Mouse (Mus musculus) heart, adult 2 months (tissue): ENCODE measurements around the gene C130074G19Rik. TPM values are rescaled to one million over a fixed set of nuclear protein-coding genes. Genes with fewer than 3 reads are reported as not detected.

Experiments
- DNase-seq, 2 experiments: peaks; one replicate each; pipeline ENCODE4 v3.0.0; 2021
- H3K27ac ChIP-seq: fragments of 200-600 bp; 2 replicates; pipeline ENCODE4 v1.8.1; 2022
- H3K27me3 ChIP-seq: fragments of 200-500 bp; 2 replicates; pipeline ENCODE4 v1.6.1; 2012; ENCODE audit warnings: mild to moderate bottlenecking, low read length, inconsistent platforms, mixed read lengths; ENCODE audit not compliant: control insufficient read depth, insufficient read depth
- H3K36me3 ChIP-seq: fragments of 200-500 bp; 2 replicates; pipeline ENCODE4 v1.6.1; 2012; ENCODE audit warnings: low read length, inconsistent platforms; ENCODE audit not compliant: control insufficient read depth, insufficient read depth
- H3K4me1 ChIP-seq: fragments of 200-500 bp; 2 replicates; pipeline ENCODE4 v1.6.1; 2011; ENCODE audit warnings: low read length; ENCODE audit not compliant: control insufficient read depth, insufficient read depth
- H3K4me3 ChIP-seq: fragments of 200-600 bp; 2 replicates; pipeline ENCODE4 v1.8.1; 2022
- H3K79me2 ChIP-seq: fragments of 200-500 bp; replicated peaks from 2 replicates; pipeline ENCODE4 v1.6.1; 2012; ENCODE audit warnings: mild to moderate bottlenecking, inconsistent platforms, low read length, moderate library complexity, mixed read lengths; ENCODE audit not compliant: control insufficient read depth, insufficient read depth
- H3K9ac ChIP-seq: fragments of 200-500 bp; 2 replicates; pipeline ENCODE4 v1.6.1; 2012; ENCODE audit warnings: low read depth, mild to moderate bottlenecking, control low read depth, inconsistent platforms, low read length, mixed read lengths
- CTCF ChIP-seq: fragments of 200-600 bp; IDR thresholded peaks from 2 replicates; pipeline ENCODE4 v1.8.1; 2022; ENCODE audit warnings: antibody characterized with exemption, mild to moderate bottlenecking, moderate library complexity
- EP300 ChIP-seq: fragments of 200-500 bp; IDR thresholded peaks from 2 replicates; pipeline ENCODE4 v1.6.1; 2011; ENCODE audit warnings: low read depth, low read length, control low read depth; ENCODE audit not compliant: insufficient read depth
- POLR2A ChIP-seq: fragments of 200-500 bp; IDR thresholded peaks from 2 replicates; pipeline ENCODE4 v1.6.1; 2011; ENCODE audit warnings: mild to moderate bottlenecking, low read depth, low read length, control low read depth; ENCODE audit not compliant: insufficient read depth
- WGBS: fragments of 180-500 bp; shearing (Covaris S2); methylation state at CpG from one replicate; pipeline ENCODE4 v1.1.7; 2018; 5-methylcytosine and 5-hydroxymethylcytosine counted together
- intact Hi-C: fragments of 180-260 bp; cut with DNase I; formaldehyde crosslinking; loops from one replicate; pipeline ENCODE4 v1.15.1; 2025
- polyA plus RNA-seq: library from polyadenylated mRNA; depleted of rRNA; stranded (reverse); fragments of >200 nt; gene quantifications from 2 replicates; pipeline ENCODE4 v1.2.3, GENCODE M21; 2012
- total RNA-seq, 2 experiments: library from RNA; stranded (reverse); gene quantifications; 2 replicates each; pipeline ENCODE4 v1.2.3; 2021

C130074G19Rik gene
- total and polyA plus RNA-seq, 3 experiments: 7.3 to 18.8 (median 13.5) TPM

- H3K27me3 ChIP-seq: no peaks in the 10 kb centered on the region
- no peak overlapping the region for H3K9ac ChIP-seq
- no peak overlapping the region for H3K4me3 ChIP-seq
- WGBS: 97% methylated on average over 5 of the region's 5 CpGs
- H3K4me1 ChIP-seq: no peaks in the 10 kb centered on the region
- H3K36me3 ChIP-seq: no peaks in the 10 kb centered on the region
- TF ChIP-seq CTCF (peak; percentile 60), POLR2A (no peak)
- H3K79me2 ChIP-seq: no peaks in the 10 kb centered on the region
- H3K27ac ChIP-seq: no peak overlapping the region
- intact Hi-C loops: no loop called here
- no peak for DNase-seq
Measured at GRCm38 (mm10) chr1:184918227-184918888, 35.3 kb upstream of the C130074G19Rik start.

GRCm38 (mm10) chr1:184912336-184912735 is 29.3 kb upstream of the C130074G19Rik start:
- H3K27me3 ChIP-seq: no peaks in the 10 kb centered on the region
- TF ChIP-seq POLR2A: no peak
- no peak for TF ChIP-seq EP300
- TF ChIP-seq CTCF: no peak
- no peak overlapping the region for H3K4me3 ChIP-seq
- no peaks in the 10 kb centered on the region for H3K36me3 ChIP-seq
- DNase-seq: no peak
- no peaks in the 10 kb centered on the region for H3K79me2 ChIP-seq
- WGBS: 91% methylated on average over 18 of the region's 18 CpGs
- intact Hi-C loops: no loop called here
- H3K9ac ChIP-seq: no peak overlapping the region
- H3K27ac ChIP-seq: no peak overlapping the region
- H3K4me1 ChIP-seq: peaks cover 5% of the 10 kb centered on the region; the same call in 1 of the 2 replicates

GRCm38 (mm10) chr1:184911861-184912260 is 28.8 kb upstream of the C130074G19Rik start:
- WGBS: 43% methylated on average over 6 of the region's 6 CpGs
- Histone ChIP-seq H3K27me3 (no peaks in the 10 kb centered on the region), H3K36me3 (no peaks in the 10 kb centered on the region), H3K4me3 (no peak overlapping the region), H3K4me1 (peaks cover 5% of the 10 kb centered on the region; the same call in 1 of the 2 replicates), H3K9ac (no peak overlapping the region), H3K27ac (no peak overlapping the region), H3K79me2 (no peaks in the 10 kb centered on the region)
- no peak for DNase-seq
- TF ChIP-seq EP300: no peak
- no peak for TF ChIP-seq CTCF
- no peak for TF ChIP-seq POLR2A
- intact Hi-C loops: no loop called here

- Histone ChIP-seq H3K27ac (no peak overlapping the region), H3K9ac (no peak overlapping the region), H3K27me3 (no peaks in the 10 kb centered on the region), H3K79me2 (no peaks in the 10 kb centered on the region), H3K36me3 (no peaks in the 10 kb centered on the region), H3K4me1 (peaks cover 5% of the 10 kb centered on the region; the same call in 1 of the 2 replicates), H3K4me3 (no peak overlapping the region)
- WGBS: 40% methylated on average over 9 of the region's 9 CpGs
- DNase-seq: peak; percentile 26 to 34
- intact Hi-C loops: no loop called here
- TF ChIP-seq POLR2A (no peak), CTCF (no peak), EP300 (no peak)
Measured at GRCm38 (mm10) chr1:184908558-184908957, 25.5 kb upstream of the C130074G19Rik start.

GRCm38 (mm10) chr1:184905904-184906745 is 23.1 kb upstream of the C130074G19Rik start:
- WGBS: 90% methylated on average over 12 of the region's 12 CpGs
- Histone ChIP-seq H3K79me2 (no peaks in the 10 kb centered on the region), H3K9ac (no peak overlapping the region), H3K4me3 (no peak overlapping the region), H3K27me3 (no peaks in the 10 kb centered on the region), H3K4me1 (peaks cover 5% of the 10 kb centered on the region; the same call in 1 of the 2 replicates), H3K27ac (no peak overlapping the region), H3K36me3 (no peaks in the 10 kb centered on the region)
- intact Hi-C loops: no loop called here
- TF ChIP-seq EP300 (no peak), POLR2A (no peak), CTCF (no peak)
- no peak for DNase-seq

GRCm38 (mm10) chr1:184905371-184905770 is 22.4 kb upstream of the C130074G19Rik start:
- H3K4me1 ChIP-seq: peaks cover 5% of the 10 kb centered on the region; the same call in 1 of the 2 replicates
- H3K9ac ChIP-seq: no peak overlapping the region
- no peaks in the 10 kb centered on the region for H3K27me3 ChIP-seq
- intact Hi-C loops: no loop called here
- TF ChIP-seq CTCF: no peak
- TF ChIP-seq POLR2A: no peak
- no peak for TF ChIP-seq EP300
- no peak for DNase-seq
- H3K4me3 ChIP-seq: no peak overlapping the region
- no peaks in the 10 kb centered on the region for H3K36me3 ChIP-seq
- H3K79me2 ChIP-seq: no peaks in the 10 kb centered on the region
- WGBS: 88% methylated on average over 19 of the region's 19 CpGs
- H3K27ac ChIP-seq: no peak overlapping the region
